Mouse (Mus musculus) megakaryocyte-erythroid progenitor cell, adult 5-6 weeks (primary cell): ENCODE results near the gene Gm11564. TPM values are rescaled to one million over a fixed set of nuclear protein-coding genes. Genes with fewer than 3 reads are reported as not detected.
"Not testable (repeated sequence)": the region's sequence is repeated elsewhere in the genome, so short reads cannot be mapped to it uniquely, and the experiment has no call there.

Experiments
- ATAC-seq: replicated peaks from 2 replicates; pipeline ENCODE4 v1.8.0; 2016; ENCODE audit warnings: mild to moderate bottlenecking, inconsistent platforms; ENCODE audit not compliant: severe bottlenecking, poor library complexity, low FRiP score, low TSS enrichment
- total RNA-seq, 2 experiments: library from RNA; stranded (forward) in 1 of 2; stranded (reverse) in 1 of 2; fragments of 200-1000, 215-1000 nt in 1 of 2; fragments of >200 nt in 1 of 2; fragmentation: Nextera tagmentation in 1 of 2; gene quantifications; 2 replicates each; pipeline ENCODE4 v1.2.3; 2014 to 2017

Gm11564 gene
- total RNA-seq (2014; fragmentation: Nextera tagmentation) (not detected in 2 replicates), total RNA-seq (2017) (not detected in 2 replicates)

DNA sequence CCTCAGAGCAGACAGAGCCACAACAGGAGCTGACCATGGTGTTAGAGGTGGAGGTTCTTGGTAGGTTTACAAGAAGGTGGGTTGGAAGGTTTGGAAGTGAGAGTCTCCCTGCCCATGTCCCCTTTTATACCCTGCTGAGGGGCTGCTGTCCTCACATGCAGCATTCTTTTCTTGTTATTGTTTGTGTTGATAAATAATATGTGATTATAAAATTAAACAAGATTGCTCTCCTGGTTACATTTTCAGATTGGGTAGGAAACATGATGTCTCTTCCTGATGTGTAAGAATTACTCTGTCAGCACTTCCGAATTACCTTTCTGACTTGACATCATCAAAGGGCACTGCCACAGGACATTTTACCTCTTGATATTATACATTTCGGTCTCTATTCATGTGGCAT, at the start of gene Gm11564:
TSS of gene Gm11564 (minus strand) at position 101 of the 400 bp plus-strand sequence.
- not testable (repeated sequence) for ATAC-seq

DNA sequence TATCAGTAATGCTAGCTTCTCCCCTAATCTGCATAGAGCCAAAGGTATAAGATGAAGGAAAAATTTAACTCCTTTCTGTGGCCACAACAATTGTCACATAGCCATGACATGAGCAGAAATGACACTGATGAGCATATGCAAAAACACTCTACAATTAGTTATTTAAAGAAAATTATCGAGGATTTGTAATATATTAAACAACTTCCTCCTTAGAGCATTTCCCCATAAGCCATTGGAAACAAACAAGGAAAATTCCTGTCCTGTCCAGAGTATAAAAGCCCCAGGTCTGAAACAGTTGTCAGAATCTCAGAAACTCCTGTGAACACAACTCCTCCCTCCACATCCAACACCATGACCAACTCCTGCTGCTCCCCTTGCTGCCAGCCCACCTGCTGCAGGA, 48.7 kb upstream of the Gm11564 start, which contains the start of gene Gm11559:
TSS of gene Gm11559 (plus strand) at position 301 of the 400 bp plus-strand sequence.
- ATAC-seq, result not testable (repeated sequence)

DNA sequence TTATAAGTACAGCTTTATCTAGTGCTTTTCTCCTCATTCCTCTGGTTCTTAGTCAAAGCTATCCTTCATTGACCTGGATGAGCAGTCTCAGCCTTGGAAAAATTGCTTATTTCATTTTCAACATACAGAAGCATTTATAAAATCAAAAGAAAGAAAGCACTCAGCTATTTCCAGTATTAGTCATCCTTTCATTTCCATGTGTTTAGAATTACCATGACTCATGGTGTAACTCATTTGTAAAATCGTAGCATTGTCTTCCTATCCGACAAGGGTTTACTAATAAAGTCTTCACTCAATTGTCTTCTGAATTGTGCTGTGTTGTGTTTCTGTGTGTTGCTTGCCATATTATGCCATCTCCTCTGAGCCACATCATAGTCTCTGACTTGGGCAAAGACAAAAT, 43.3 kb upstream of the Gm11564 start:
- ATAC-seq, result no peak

DNA sequence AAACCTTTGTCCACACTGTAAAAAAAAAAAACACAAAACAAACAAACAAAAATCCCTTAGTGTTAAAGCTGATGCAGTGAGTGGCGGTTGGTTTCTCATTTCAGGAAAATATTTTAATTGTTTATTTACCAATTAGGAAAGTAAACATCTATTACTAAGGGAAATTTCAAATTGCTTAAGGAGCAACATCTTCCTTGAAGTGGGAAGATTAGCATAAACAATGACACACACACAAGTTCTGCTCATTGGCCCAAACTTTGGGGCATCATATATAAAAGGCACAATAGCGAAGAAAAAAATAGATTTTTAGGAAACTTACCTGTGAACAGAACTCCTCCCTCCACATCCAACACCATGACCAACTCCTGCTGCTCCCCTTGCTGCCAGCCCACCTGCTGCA, 42.2 kb upstream of the Gm11564 start, which contains the start of gene Gm11568:
TSS of gene Gm11568 (plus strand) at position 301 of the 400 bp plus-strand sequence.
- no peak for ATAC-seq

DNA sequence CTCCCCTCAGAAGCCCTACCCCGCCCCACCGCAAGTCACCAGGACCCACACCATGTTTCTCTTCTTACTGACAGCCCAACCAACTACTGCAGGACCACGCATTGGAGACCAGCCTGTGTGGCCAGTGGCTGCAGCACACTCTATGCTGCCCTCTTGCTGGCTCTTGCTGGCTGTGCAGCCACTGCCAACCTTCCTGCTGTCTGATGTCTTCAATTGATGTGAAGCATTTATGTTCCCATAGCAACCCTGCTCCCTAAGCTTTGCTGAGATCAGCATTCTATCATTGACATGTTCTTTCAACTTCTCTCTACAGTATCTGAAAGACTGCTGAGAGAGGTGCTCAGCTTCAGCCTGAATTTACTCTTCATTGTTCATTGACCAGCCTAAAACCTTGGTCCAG, 38.7 kb upstream of the Gm11564 start:
- no peak for ATAC-seq

DNA sequence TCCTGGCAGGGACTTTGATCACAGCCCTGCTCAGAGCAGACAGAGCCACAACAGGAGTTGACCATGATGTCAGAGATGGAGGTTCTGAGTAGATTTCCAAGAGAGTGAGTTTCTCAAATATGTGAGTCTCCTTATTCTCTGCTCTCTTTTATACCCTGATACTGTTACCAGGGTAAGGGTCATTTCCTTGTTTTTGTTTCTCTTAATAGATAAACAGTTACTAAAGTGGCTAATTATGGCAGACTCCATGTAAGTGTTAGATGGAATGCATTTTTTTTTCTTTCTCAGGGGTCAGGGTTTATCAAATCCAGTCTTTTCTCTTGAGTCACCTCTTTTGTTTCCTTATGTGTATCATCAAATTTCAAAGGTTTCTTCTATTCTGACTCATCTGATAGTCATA, 36.0 kb upstream of the Gm11564 start, which contains the start of gene Krtap4-16:
TSS of gene Krtap4-16 (minus strand) at position 101 of the 400 bp plus-strand sequence.
- ATAC-seq, result no peak

DNA sequence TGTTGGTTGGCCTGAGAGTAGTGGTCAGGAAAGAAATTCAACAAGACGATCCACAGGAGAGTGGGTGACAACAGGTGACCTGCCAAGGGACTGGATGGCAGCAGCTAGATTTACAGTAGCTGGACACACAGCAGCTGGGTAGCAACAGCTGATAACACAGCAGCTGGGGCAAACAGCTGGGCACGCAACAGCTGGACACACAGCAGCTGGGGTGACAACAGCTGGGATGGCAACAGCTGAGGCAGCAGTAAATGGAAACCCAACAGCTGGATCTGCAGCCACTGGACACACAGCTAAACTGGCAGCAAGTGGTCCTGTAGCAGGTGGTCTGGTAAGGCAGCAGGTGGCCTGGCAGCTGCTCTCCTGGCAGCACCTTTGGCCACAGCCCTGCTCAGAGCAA, 31.3 kb upstream of the Gm11564 start:
- no peak for ATAC-seq

DNA sequence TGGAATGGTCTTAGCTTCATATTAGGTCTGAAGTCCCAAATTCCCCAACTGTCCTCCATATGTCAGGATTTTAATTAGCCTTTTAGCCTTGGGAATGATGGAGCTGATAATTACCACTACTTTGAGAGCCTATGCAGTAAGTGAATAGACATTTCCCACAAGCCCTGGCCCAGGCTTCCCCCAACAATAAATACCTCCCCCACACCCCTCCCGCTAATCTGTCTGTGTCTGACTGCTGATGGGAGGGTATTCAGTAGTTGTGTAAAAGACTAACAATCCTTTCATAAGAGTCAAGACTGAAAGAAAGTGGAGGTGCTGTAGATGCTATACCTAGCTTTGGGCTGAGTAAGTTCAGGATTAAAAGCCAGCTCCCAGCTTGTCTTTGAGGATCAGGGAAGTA, 26.7 kb upstream of the Gm11564 start:
- no peak for ATAC-seq

DNA sequence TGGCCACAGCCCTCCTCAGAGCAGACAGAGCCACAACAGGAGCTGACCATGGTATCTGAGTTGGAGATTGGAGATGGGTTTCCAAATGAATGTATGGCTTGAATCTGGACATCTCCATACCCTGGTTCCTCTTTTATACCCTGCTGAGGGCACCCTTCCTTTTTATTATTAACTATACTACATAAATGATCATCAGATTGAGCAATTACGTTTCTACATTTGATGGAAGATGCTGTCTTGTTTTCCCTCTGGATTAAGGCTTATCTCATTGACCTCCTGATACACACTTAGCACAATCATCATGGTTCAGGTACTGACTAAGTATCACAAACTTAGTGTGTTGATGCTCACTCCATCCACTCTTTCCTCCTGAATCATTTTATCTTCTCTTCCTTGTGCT, 22.5 kb upstream of the Gm11564 start, which contains the start of gene 2300003K06Rik:
TSS of gene 2300003K06Rik (minus strand) at position 101 of the 400 bp plus-strand sequence.
- no peak for ATAC-seq

DNA sequence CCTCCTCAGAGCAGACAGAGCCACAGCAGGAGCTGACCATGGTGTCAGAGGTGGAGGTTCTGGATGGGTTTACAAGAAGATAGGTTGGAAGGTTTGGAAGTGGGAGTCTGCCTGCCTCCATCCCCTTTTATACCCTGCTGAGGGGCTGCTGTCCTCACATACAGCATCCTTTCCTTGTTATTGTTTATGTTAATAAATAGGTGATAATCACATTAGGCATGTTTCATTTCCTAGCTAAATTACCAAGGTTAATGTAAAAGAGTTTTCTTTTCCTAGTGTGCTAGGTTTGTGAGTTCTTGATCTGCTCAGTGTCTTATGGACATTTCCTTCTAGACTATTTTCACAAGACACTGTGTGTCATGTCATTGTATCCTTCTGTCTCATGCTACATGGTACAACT, 5.7 kb downstream of the Gm11564 start, which contains the start of gene Krtap4-13:
TSS of gene Krtap4-13 (minus strand) at position 101 of the 400 bp plus-strand sequence.
- ATAC-seq, result not testable (repeated sequence)

DNA sequence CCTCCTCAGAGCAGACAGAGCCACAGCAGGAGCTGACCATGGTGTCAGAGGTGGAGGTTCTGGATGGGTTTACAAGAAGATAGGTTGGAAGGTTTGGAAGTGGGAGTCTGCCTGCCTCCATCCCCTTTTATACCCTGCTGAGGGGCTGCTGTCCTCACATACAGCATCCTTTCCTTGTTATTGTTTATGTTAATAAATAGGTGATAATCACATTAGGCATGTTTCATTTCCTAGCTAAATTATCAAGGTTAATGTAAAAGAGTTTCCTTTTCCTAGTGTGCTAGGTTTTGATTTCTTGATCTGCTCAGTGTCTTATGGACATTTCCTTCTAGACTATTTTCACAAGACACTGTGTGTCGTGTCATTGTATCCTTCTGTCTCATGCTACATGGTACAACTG, 11.1 kb downstream of the Gm11564 start, which contains the start of gene Gm11554:
TSS of gene Gm11554 (minus strand) at position 101 of the 400 bp plus-strand sequence.
- not testable (repeated sequence) for ATAC-seq

DNA sequence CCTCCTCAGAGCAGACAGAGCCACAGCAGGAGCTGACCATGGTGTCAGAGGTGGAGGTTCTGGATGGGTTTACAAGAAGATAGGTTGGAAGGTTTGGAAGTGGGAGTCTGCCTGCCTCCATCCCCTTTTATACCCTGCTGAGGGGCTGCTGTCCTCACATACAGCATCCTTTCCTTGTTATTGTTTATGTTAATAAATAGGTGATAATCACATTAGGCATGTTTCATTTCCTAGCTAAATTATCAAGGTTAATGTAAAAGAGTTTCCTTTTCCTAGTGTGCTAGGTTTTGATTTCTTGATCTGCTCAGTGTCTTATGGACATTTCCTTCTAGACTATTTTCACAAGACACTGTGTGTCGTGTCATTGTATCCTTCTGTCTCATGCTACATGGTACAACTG, 16.6 kb downstream of the Gm11564 start, which contains the start of gene Gm11569:
TSS of gene Gm11569 (minus strand) at position 101 of the 400 bp plus-strand sequence.
- not testable (repeated sequence) for ATAC-seq

DNA sequence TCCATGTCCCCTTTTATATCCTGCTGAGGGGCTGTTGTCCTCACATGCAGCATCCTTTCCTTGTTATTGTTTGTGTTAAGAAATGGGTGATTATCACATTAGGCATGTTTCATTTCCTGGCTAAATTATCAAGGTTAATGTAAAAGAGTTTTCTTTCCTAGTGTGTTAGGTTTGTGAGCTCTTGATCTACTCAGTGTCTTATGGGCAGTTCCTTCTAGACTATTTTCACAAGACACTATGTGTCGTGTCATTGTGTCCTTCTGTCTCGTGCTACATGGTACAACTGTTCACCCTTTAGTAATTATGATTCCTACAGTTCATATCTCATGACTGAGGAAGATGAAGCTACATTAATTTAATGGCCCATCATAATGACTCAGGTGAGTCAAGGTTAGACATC, 22.1 kb downstream of the Gm11564 start, which contains the start of gene Gm11596:
TSS of gene Gm11596 (minus strand) at position 101 of the 400 bp plus-strand sequence.
- no peak for ATAC-seq

DNA sequence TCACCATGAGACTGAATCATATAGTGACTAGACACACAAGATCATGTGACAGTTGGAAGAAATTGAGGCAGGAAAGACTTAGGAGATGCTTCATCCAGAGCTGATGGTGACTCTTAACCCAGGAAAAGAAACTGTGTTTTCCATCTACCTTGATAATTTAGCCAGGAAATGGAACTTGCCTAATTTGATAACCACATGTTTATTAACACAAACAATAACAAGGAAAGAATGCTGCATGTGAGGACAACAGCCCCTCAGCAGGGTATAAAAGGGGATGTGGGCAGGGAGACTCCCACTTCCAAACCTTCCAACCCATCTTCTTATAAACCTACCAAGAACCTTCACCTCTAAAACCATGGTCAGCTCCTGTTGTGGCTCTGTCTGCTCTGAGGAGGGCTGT, 30.6 kb downstream of the Gm11564 start, which contains the start of gene Krtap4-9:
TSS of gene Krtap4-9 (plus strand) at position 301 of the 400 bp plus-strand sequence.
- not testable (repeated sequence) for ATAC-seq

DNA sequence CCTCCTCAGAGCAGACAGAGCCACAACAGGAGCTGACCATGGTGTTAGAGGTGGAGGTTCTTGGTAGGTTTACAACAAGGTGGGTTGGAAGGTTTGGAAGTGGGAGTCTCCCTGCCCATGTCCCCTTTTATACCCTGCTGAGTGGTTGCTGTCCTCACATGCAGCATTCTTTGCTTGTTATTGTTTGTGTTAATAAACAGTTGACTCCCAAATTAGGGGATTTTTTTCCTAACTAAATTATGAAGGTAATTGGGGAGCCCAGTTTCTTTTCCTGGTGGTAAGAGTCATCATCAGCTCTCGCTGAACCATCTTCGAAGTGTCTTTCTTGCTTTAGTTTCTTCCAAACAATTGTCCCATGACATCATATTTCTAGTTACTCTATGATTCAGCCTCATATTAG, 34.9 kb downstream of the Gm11564 start, which contains the start of gene Krtap4-8:
TSS of gene Krtap4-8 (minus strand) at position 101 of the 400 bp plus-strand sequence.
- ATAC-seq, result no peak

DNA sequence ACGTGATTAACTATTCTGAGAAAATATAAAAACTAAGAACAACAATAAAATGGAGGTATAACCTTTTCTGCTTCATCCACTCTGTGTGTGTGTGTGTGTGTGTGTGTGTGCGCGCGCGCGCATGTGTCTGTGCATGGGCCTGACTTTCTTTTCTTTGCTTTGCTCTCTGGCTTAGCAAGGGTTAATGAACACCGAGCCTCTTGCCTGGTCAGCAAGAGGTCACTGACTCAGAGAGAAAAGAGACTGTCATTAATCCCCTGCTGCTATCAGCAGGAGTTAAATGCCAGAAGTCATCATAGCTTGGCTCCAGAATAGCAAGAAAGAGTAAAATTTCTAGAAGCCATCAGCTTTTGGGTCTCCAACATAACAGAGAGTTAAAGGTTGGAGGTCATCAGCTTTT, 37.1 kb downstream of the Gm11564 start:
- no peak for ATAC-seq

DNA sequence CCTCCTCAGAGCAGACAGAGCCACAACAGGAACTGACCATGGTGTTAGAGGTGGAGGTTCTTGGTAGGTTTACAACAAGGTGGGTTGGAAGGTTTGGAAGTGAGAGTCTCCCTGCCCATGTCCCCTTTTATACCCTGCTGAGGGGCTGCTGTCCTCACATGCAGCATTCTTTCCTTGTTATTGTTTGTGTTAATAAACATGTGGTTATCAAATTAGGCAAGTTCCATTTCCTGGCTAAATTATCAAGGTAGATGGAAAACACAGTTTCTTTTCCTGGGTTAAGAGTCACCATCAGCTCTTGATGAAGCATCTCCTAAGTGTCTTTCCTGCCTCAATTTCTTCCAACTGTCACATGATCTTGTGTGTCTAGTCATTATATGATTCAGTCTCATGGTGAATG, 42.7 kb downstream of the Gm11564 start, which contains the start of gene Gm11595:
TSS of gene Gm11595 (minus strand) at position 101 of the 400 bp plus-strand sequence.
- not testable (repeated sequence) for ATAC-seq

DNA sequence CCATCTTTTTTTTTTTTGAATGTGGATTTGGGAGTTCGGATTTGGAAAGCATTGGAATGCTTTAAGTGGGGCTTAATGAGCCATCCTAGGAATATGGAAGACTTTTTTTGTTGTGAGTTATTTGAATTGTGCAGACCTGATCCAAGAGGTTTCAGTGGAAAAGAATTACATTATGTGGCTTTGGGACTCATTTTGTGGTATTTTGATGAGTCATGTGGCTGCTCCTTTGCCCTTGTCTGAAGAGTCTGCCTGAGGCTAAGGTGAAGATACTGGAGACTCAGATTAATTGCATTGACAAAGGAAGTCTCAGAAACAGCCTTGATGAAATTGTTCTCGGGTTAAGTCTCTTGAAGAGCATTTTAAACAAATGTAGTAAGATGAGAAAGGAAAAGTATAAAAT, 47.1 kb downstream of the Gm11564 start:
- ATAC-seq, result no peak
